Mouse (Mus musculus) stomach, postnatal 0 days (tissue): ENCODE data around the gene Syt7.

ENCODE experiments used
- CTCF ChIP-seq: IDR thresholded peaks from 2 replicates; pipeline ENCODE4 v1.5.1; 2016; ENCODE audit warnings: antibody characterized with exemption, low read depth, mild to moderate bottlenecking, moderate library complexity
- EP300 ChIP-seq: optimal IDR thresholded peaks from 2 replicates; pipeline ENCODE3; 2016; ENCODE audit warnings: antibody characterized with exemption

DNA sequence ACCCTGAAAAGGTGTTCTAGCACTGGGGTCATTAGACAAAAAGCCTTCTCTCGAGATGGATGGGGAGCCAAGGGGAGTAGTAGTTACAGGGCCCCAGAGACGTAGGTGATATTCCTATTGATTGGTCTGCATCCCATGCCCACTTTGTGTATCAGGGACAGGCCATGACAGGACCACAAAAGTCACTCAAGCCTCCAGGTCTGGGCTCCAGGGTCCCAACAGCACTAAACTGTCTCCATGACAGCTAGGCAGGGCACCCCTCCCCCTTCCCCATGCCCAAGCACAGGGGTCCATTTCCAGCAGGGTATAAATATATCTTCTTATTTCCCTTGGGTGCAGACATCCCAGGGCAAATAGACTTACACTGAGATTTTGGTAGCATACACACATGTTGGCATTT is 8.1 kb downstream of the Syt7 start:
- TF ChIP-seq CTCF (no peak), EP300 (no peak)
